Mouse (Mus musculus) cerebellum, adult 2 months (tissue): ENCODE results near the gene Dus3l.

ENCODE experiments used
- CTCF ChIP-seq: fragments of 200-500 bp; IDR thresholded peaks from 2 replicates; pipeline ENCODE4 v1.5.1; 2011; ENCODE audit warnings: low read depth, mild to moderate bottlenecking, control low read depth, low read length, moderate library complexity, borderline replicate concordance; ENCODE audit not compliant: insufficient read depth
- POLR2A ChIP-seq: fragments of 200-500 bp; IDR thresholded peaks from 2 replicates; pipeline ENCODE4 v1.6.1; 2011; ENCODE audit warnings: low read length, control low read depth, borderline replicate concordance; ENCODE audit not compliant: insufficient read depth

- TF ChIP-seq CTCF, result no peak
- TF ChIP-seq POLR2A, result no peak
Observed at GRCm38 (mm10) chr17:56768941-56769340, 4.4 kb downstream of the Dus3l start.
